Mouse (Mus musculus): ENCODE results near the gene 4930562C15Rik. TPM values are rescaled to one million over a fixed set of nuclear protein-coding genes. Genes with fewer than 3 reads are reported as not detected.

The 4930562C15Rik gene
- total RNA-seq, 2 experiments from 2014 or later = 0.51 TPM; not detected in 1

DNA sequence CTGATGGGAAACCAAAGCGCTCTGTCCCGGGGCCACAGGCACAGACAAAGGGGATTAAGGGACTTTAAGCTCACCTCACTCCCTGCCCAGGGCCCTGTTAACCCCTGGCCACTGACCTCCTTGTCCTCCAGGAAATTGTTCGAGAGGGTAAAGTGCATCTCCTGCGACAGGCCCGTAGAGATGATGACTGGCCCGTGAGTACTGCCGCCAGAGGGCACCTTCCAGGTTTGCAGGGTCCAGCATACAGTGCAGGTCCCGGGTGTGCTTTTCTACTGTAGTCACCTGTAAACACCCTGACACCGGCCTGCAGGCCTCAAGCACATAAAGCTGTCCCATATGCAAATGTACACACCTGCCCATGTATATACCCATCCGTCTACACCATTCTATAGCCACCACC lies 26.2 kb downstream of the 4930562C15Rik start:
- DNase-seq = no peak

DNA sequence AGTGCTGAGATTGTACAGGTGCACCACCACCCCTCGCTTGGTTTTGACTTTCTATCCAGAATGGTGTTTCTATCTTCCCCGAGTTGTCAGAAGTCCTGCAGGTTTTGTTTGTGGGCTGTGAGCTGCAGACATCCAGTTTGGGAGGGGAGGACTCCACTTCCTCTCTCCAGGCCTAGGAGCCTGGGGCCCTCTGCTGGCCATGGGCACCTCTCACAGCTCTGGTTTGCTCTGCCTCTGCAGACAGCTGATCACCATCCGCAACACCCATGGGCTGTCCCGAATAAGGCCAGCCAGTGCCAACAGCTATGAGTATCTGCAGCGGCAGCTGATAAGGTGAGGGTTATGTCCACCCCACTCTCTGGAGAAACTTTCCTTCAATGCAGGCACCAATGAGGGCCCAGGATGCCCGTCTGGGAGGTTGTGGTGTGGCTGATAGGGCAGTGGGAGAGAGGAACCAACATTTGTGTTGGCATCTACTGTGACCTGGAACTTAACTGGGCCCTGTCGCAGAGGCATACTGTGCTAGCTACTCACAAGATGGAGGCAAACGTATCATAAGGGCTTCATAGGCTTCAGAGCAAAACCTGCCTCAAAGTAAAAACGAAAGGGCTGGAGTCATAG lies 27.8 kb downstream of the 4930562C15Rik start:
- DNase-seq = peak; percentile 82 to 83

DNA sequence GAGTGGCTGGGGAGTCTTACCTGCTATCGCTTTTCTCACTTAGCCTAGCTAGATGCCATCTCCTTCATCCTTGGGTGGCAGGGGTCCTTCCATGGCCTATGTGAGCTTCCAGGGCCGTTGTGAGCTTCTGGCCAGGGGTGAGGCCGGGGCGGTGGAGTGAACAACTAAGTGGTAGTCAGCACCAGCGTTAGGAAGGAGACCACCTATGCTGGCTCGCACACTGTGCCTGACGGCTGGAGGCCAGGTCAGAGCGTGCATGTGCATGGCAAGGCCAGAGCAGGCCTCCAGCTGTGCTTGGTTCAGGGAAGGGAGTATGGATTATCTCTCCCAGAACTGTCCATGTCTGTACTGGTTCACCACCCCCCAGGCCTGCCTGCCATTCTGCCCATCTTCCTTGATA lies 28.5 kb downstream of the 4930562C15Rik start:
- no peak for DNase-seq

DNA sequence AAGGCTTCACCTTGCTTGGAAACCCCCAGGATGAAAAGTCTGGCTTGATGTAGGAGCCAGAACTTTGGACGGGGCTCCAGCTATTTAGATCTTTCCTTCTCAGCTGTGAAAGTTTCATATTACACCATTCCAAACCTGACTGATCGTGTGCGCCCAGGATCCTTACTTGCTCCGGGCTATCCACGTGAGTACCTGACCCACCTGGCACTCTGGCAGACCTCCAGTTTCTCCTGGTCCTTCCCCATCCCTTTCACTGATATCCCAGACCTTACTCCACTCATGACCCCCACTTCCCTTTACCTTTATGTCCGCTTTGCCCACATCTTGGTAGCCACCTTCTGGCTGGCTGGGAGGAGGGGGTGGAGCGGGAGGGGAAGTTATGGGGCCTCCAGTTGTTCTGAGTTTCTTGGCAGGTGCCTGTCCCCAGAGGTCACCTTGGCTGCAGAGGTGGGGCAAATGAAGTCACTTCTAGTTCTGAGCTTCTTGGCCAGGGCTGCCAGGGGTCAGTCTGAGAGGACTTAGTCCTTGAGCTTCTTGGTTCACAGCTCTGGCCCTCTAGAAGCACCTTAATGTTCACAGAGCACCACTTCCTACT lies 31.0 kb downstream of the 4930562C15Rik start:
- DNase-seq = no peak

DNA sequence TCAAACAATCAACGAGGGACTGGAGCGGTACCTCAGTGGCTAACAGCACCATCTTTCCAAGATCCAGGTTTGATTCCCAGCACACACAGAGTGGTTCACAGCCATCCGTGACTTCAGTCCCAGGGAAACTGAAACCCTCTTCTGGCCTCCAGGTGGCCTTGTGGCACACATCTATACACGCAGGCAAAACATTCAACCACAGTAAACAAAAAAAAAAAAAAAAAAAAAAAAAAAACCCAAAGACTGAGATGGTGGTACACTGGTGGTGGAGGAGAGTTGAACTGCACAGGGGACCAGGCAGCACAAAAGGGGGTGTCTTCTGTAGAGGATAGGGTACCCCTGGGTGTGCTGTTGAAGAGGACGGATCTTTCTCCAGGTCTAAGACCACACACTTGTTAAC lies 35.3 kb downstream of the 4930562C15Rik start:
- DNase-seq = no peak

DNA sequence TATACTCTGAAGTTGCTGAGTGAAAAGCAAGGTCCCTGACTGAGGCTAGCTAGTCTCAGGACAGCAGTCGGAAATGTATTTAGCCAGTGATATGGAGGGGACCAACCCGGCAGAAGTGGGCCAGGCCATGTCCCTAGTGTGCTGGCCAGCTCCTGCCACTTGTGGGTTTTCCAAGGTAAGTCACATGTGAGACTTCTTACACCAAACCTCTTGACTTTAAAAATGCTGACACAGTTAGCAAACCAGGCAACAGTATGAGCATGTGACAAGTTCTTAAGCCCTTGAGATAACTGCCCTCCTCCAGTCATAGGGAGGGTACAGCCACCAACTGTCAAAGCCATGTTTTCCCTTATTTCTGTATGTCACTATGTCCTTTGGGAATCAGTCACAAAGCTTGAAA lies 36.7 kb downstream of the 4930562C15Rik start:
- no peak for DNase-seq

DNA sequence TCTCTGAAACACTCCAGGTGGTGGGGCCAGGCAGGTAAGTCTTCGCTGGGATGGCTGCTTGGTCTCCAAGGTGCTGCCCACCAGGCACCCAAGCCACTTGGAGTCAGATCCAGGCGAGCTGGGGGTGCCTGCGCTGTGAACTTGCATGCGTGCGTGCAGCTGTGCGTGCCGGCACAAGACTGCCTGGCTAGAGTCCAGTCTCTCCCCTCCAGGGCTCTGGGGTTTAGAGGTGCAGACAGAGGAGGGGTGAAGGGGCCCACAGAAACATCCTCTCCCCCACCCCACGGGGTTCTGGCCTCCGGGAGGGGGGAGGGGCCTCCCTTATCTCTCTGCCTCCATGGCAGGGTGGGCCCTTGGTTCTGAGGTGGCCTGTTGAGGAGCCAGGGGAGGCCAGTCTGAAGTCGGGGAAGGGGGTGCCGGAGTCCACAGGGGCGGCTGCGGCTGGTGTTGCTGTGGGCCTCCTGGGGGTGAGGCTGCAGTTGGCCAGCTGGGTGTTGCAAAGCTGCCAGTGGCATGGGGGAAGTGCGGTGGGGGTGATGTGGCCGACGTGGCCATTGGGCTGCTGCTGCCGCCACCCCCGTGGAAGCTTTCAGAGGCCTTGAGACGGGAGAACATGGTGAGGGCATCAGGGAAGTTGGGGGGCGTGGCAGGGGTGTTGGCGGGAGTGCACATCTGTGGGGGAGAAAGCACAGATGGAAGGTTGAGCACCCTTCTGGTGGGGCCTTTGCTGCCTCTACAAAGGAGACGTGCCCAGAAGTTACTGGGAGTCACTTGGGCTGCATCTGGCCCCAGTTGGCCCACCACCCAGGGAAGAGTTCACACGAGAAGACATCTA lies 40.2 kb downstream of the 4930562C15Rik start:
- no peak for DNase-seq

DNA sequence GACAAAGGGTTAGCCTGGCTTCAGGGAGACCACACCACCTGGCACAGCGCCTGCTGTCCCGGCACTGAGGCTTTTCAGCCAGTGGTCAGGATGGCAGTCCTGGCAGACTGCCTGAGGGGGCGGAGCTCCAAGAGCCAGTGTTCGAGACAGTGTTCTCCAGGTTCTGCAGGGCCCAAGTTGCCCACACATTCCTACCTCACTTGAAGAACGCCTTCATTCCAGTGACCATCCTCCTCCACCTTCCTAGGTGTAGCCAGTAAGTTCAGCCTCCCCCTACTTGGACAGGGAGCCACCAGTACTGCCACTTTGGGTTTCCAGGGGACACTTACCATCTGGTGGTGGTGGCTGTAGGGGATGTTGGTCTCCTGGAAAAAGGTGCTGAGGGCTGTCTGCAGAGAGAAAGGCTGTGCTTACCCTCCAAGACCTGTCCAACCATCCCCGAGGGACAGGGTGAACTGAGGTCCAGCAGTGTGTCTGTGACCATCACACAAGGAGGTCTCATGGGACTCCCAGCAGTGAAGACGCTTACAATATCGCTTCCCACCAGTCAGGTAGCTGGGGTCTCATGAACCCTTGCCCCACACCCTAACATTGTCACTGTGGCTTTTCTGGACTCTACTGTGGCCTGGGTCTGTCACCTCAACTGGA lies 40.9 kb downstream of the 4930562C15Rik start:
- DNase-seq = peak; percentile 56 to 71

DNA sequence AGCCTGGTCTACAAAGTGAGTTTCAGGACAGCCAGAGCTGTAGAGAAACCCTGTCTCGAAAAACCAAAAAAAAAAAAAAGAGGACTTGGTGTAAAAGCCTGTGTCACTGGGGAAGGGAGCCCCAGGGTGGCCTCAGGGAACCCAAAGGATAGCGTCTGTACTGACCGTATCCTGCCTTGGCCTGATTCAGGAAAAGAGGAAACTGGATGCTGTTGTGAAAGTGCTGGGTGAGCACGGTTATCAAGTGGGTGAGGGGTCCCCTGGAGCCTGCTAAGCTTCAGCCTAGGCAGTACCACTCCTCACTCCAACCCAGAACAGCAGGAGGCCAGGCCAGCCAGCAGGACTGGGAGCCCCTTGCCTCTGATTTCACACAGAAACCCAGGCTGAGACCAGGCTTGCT lies 42.0 kb downstream of the 4930562C15Rik start:
- no peak for DNase-seq

DNA sequence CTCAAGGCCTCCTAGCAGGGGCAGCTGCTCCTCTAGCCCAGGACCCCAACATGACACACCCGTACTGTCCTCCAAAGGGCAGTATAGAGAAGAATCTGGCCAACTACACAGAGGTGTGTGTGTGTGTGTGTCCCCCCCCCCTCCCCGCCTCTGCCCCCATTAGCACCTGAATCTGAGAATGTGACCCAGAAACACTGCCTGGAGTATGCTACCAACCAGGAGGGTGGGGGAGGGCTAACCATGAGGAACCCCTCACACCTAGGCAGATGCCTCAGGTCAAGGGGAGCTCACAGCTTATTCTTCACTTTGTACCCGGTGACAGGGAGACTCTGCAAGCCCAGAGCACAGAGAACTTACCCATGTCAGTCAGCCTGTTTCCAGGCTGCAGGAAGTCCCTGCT lies 42.5 kb downstream of the 4930562C15Rik start:
- no peak for DNase-seq

DNA sequence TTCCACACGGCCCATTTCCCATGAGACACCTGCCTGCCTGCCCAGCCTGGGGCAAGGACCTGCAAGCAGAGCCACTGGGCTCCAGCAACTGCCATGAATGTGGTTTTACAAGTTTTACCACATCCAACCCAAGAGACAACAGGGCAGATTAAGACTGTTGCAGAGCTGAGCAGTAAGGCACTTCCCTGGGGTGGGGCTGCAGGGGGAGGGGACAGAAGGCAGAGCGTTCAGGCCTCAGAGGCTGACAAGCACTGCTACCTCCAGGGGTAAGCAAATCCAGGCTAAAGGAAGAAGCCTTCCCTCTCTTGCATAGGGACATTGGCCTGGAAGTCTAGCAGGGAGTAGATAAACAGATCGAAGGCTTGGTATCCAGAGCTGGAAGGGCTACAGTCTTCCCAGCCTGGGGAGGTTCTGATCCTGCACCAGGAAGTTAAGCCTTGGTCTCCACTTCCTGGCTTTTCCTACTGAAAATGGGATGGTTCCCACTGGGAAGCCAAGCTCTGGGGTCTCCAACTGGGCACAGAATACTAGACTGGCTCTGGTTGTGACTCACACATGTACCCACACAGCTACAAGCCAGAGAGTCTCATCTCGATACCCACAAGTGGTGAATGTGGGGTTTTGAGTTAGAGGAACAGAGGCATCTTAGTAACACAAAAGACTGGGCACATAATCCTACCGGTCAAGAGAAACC lies 43.1 kb downstream of the 4930562C15Rik start:
- DNase-seq = peak in 1 of 2 experiments; percentile 50

DNA sequence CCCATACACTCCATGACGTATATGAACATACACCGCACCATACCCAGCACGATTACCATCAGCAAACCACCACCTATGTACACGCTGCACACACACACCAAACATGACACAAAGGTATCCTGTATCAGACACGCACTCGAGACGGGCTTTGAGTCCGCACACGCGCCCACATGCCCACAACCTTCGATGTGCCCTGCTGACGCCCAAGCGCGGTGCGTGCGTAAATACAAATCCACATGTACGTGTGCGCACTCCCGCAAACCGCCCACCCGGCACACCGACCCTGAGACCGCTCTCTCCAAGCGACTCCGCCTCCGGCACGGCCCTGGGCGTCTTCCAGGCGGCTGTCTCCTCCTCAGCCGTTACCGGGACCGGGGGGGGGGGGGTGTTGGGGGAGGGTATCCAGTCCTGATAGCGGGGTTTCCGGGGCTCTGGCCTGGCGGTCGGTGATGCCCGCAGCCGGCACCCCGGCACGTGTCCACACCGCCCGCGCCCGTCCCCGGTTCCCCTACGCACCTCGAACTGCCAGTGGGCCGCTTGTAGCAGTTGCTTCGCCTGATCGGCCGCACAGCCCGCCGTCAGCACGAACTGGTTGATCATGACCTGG lies 44.0 kb downstream of the 4930562C15Rik start:
- DNase-seq = peak in 1 of 2 experiments; percentile 57

DNA sequence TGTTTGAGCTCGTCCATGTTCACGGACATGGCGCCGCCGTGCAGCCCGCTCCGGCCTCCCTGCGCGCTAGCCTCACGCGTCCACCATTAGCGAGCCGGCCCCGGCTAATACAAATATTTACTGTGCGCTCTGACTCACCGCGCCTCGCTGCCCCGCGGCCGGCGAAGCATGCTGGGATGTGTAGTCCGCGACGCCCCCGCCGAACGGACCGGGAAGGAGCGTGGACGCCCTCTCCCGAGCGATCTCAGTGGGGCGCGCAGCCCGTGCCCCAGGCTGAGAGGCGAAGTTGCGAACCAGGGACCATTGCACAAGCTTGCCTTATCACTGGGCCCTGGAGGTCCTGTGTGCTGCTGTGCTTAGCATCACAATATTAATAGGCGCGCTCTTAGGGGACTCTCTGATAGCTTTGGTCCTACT lies 44.5 kb downstream of the 4930562C15Rik start:
- DNase-seq = peak; percentile 93

DNA sequence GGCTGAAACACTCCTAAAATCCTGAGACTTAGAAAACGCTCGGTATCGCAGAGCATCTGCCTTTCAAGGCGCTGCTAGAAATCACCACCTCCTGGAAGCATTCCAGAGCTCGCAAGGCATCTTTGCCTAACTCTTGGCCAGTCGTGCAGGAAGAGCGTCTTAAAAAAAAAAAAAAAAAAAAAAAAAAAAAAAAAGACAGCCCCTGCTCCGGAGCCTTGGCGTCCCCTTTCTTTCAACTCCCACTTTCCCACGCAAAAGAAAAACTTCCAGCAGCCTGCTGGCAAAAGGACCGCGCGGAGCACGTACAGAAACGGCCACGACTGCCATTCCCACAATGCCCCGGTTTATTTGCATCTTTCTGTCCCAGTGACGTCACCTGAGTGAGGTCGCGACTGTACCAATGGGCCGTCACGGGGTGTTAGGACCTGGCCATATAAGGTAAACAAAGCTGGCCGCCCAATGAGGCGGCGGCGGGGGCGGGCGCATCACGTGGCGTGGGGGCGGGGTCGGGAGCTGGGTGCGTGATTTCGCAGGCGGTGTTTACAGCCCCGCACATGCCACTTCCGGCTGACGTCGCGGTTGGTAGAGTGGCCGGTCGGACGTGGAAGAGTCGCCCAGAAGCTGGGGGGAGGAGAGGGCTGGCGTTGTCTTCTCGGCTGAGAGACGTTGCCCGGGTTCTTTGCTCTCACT lies 45.1 kb downstream of the 4930562C15Rik start, which contains the start of gene Ubald1:
Gene Ubald1, minus strand, starts transcription at position 180 of the 690 bp plus-strand sequence.
- peak; percentile 97 to 99 for DNase-seq

DNA sequence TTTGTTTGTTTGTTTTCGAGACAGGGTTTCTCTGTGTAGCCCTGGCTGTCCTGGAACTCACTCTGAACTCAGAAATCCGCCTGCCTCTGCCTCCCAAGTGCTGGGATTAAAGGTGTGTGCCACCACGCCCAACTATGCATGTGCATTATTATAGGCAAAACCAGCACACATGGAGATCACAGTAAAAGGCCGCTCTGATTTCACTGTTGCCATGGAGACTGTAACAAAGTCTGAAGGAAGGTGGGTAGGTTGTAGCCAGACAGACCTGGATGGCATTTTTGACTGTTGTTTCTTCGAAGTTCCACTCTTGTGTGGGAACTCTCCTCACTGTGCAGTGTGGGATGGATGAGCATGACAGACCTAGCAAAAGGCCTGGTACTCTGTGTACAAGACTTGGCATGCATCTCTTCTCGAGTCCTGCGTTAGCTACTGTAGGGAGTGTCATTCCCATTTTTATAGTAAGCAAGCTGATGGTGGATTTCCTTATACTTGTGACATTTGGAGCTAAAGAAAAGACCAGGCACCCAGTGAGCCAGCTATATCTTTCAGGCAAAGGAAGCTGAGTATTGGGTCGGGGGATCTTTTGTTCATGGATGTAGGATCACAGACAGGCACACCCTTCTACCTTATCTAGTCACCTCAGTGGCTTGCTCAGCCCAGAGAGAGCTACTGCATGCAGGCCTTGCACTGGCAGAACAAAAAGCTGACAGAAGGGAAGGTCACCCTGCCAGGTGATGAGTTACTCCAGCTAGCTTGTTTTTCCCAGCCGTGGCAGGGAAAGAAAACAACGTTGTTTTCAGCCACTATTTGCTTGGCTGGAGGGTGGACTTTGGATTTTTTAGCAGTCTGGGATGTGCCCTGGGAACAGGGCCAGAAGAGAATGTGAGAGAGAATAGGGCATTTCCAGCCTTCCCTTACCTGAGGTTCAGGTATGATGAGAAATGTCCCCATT lies 46.5 kb downstream of the 4930562C15Rik start:
- no peak for DNase-seq

DNA sequence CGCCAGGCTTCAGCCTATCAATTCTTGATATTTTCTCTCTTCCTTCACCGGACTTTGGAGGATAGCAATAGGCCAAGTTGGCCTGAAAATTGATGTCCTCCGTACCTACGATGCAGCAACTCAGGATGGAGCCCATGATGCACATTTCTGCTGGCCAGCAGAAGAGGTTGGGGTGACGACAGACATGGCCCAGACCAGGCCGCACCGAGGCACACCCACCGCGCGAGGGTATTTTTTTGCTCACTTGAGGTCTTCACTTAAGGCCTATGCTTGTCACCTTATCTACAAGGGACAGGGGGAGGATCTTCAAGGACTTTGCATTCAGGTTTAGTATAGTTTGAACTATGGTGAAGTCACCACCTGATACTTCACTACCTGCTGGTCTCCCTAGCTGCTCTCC lies 49.7 kb downstream of the 4930562C15Rik start:
- DNase-seq = no peak

DNA sequence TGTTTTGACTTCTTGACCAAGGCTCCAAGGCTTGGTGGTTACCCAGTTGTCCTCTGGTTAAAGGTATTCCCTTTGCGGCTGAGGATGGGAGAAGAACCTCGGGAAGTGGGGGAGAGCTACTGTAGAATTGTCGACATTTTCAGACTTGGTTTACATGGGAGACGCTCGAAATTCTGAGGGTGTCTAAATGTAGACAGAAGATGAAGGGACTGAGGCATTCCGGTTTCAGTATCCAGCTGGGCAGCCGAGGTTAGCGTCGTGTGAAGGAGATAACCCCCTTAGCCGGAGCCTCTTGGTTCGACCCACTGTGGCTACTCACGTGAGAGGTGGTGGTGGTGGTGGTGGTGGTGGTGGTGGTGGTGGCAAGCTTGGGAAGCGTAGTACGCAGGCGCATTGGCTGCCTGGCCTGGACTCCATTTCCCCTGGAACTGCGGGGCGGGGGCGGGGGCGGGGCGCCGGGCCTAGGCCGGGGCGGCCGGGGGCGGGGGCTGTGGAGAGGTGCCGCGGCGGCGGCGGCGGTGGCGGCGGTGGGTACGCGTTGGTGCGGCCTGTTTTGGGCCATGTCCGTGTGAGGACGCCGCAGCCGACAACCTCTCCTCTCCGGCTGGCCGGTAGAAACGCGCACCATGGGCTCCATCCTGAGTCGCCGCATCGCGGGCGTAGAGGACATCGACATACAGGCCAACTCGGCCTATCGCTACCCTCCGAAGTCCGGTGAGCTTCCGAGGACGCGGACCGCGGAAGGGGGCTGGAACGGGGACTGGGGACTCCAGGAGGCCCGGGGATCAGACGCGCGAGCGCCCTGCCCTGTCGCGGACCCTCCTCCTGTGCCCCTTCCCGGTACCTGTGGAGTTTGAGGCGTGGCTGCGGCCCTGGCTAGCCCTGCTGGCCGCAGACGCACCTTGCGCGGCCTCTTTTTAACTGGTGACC lies 50.8 kb downstream of the 4930562C15Rik start, which contains the start of gene Mgrn1:
Gene Mgrn1, plus strand, starts transcription at position 490 of the 930 bp plus-strand sequence.
- peak; percentile 87 to 92 for DNase-seq

DNA sequence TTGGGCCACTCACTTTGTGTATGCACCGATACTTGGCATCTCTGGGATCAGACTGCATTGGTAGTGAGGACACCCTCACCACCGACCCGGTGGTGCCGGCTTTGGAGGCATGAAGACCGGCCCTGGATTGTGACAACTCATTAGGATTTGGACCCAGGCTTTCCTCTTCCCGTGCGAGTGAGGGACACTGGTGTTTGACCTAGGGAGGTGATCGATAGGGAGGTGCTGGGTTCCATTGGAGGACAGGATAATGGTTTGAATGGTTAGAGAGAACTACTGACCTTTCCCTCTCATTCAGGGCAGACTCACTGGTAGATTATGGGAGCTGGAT lies 51.4 kb downstream of the 4930562C15Rik start:
- DNase-seq = no peak

Measured in heart, adult 18-20 months (tissue).